Mouse (Mus musculus): ENCODE data around the gene Ccsap. TPM values are rescaled to one million over a fixed set of nuclear protein-coding genes. Genes with fewer than 3 reads are reported as not detected.

Gene Ccsap
- polyA plus RNA-seq, 1 experiment from 2014 or later: 6.7 TPM

DNA sequence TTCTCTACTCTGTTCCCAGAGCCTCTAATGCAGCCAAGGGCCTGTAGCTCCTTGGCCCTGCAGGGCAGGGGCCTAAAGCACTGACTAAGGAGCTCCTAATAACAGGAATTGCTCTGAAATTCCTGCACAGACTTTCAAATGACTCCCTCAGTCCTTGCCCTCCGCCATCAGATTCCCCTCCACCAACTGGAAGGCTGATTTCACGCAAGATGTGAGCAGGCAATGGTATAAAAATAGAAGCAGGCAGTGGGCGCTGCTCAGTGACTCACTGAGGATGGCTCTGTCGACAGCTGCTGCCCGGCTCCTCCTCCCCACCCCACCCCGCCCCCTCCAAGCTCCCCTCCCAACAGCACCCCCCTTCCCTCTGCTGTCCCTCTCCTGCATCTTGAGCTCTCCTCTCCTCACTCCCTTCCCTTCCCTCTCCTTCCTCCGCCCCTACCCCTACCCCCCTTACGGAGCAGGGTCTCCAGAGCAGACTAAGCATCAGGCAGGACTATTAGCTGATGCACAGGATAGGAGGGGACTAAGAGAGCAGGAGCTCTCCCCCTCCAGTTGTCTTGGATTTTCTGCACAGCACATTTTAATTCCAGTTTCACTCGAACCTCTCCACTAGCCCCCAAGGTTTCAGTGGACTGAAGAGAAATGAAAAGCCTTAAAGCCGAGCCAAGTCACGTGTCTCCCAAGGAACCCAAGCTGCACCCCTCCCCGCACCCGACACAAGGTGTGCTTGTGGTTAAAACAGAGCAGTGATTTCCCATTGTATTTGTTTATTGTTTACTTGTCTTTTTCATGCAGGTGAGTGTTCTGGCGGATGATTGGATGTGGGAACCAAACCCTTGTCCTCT lies 24.9 kb upstream of the Ccsap start:
- Histone ChIP-seq H3K9ac (ENCODE audit: low read length) (no peak overlapping the region), H3K36me3 (ENCODE audit: control insufficient read depth, insufficient read depth, low read length) (no peaks in the 10 kb centered on the region), H3K27ac (ENCODE audit: low read depth, low read length) (peak overlapping the region; percentile 73; the same call in 1 of the 2 replicates), H3K4me2 (ENCODE audit: low read length) (peak overlapping the region; percentile 36), H3K27me3 (replicated peaks; ENCODE audit: control insufficient read depth, insufficient read depth, low read length) (peaks cover 3% of the 10 kb centered on the region; the same call in 1 of the 2 replicates), H3K9me3 (replicated peaks; ENCODE audit: control insufficient read depth, low read length) (no peaks in the 10 kb centered on the region), H3K4me3 (ENCODE audit: low read depth, low read length) (no peak overlapping the region), H3K4me1 (ENCODE audit: control insufficient read depth, insufficient read depth, low read length) (peaks cover 7% of the 10 kb centered on the region; the same call in 1 of the 2 replicates)
- DNase-seq (ENCODE audit: low spot score) (peak; percentile 77), ATAC-seq (peak; percentile 91)
- WGBS: 4% methylated on average over 13 of the region's 14 CpGs

DNA sequence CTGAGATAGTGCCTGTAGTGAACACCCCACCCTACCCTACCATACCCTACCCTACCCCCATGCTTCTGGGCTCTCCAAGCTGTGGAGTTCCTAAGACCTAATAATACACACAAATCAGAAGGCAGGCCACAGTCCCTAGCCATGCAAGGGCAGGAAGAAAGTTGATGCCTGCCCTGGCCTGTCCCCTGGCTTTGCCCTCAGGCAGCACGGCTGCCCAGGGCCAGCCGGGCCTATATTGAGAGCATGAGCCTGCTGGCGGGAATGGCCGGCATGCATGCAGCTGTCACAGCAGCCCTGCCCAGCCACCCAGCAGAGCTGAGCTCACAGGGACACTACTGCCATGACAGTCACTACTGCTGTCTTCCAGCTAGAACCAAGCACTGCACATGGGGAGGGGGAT lies 23.1 kb upstream of the Ccsap start:
- Histone ChIP-seq H3K36me3 (ENCODE audit: control insufficient read depth, insufficient read depth, low read length) (no peaks in the 10 kb centered on the region), H3K4me3 (ENCODE audit: low read depth, low read length) (no peak overlapping the region), H3K27ac (ENCODE audit: low read depth, low read length) (no peak overlapping the region), H3K9ac (ENCODE audit: low read length) (no peak overlapping the region), H3K27me3 (replicated peaks; ENCODE audit: control insufficient read depth, insufficient read depth, low read length) (no peaks in the 10 kb centered on the region), H3K4me1 (ENCODE audit: control insufficient read depth, insufficient read depth, low read length) (peaks cover 7% of the 10 kb centered on the region; the same call in 1 of the 2 replicates), H3K4me2 (ENCODE audit: low read length) (no peak overlapping the region), H3K9me3 (replicated peaks; ENCODE audit: control insufficient read depth, low read length) (no peaks in the 10 kb centered on the region)
- WGBS: 81% methylated on average over 4 of the region's 4 CpGs
- ATAC-seq (no peak), DNase-seq (ENCODE audit: low spot score) (no peak)

DNA sequence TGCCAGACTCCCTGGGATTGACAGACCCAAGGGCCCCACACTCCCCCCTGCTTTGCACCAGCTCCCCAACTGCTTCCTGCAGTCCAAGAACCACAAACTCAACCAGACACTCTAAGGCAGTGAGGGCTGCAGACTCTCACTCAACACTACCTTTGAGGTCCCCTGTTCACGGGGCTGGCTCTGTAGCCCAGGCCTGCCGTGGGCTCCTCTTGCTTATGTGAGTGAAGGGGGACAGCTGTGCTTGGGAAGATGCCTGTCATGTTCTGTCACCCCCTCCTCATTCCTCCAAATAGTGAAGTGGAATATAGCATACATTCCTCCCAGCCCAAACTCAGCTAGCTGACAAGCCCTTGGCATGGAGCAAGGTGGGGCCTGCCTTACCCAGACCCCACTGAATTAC lies 22.4 kb upstream of the Ccsap start:
- 79% methylated on average over 2 of the region's 2 CpGs for WGBS
- Histone ChIP-seq H3K4me1 (ENCODE audit: control insufficient read depth, insufficient read depth, low read length) (peaks cover 7% of the 10 kb centered on the region; the same call in 1 of the 2 replicates), H3K9ac (ENCODE audit: low read length) (no peak overlapping the region), H3K4me3 (ENCODE audit: low read depth, low read length) (no peak overlapping the region), H3K4me2 (ENCODE audit: low read length) (no peak overlapping the region), H3K27ac (ENCODE audit: low read depth, low read length) (no peak overlapping the region), H3K36me3 (ENCODE audit: control insufficient read depth, insufficient read depth, low read length) (no peaks in the 10 kb centered on the region), H3K27me3 (replicated peaks; ENCODE audit: control insufficient read depth, insufficient read depth, low read length) (no peaks in the 10 kb centered on the region), H3K9me3 (replicated peaks; ENCODE audit: control insufficient read depth, low read length) (no peaks in the 10 kb centered on the region)
- ATAC-seq (no peak), DNase-seq (ENCODE audit: low spot score) (no peak)

DNA sequence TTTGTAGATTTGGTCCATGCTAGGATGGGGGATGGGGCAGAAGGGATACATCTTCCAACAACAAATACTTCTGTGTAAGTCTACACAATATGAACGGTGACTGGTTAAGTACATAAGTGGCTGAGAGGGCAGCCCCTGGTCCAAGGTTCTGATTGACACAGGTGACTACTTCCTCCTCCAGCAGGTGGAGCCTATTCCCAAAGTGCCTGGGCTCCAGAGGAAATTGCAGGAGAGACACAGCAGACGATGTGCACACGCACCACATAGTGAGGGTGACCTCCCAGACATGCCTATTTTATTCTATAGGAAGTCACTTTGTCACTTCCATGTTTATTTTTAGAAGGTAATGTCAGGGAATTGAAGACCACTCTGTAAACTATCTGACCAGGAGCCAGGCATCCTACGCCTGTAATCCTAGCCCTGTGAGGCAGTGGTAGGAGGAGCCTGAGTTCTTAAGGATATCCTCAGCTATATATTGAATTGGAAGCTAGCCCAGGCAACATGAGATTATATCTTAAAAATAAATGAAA lies 20.9 kb upstream of the Ccsap start:
- no peaks in the 10 kb centered on the region for H3K36me3 ChIP-seq (ENCODE audit: control insufficient read depth, insufficient read depth, low read length)
- ATAC-seq (no peak), DNase-seq (ENCODE audit: low spot score) (no peak)
- no peaks in the 10 kb centered on the region for H3K9me3 ChIP-seq (replicated peaks; ENCODE audit: control insufficient read depth, low read length)
- no peak overlapping the region for H3K4me3 ChIP-seq (ENCODE audit: low read depth, low read length)
- no peak overlapping the region for H3K4me2 ChIP-seq (ENCODE audit: low read length)
- H3K9ac ChIP-seq (ENCODE audit: low read length): no peak overlapping the region
- H3K27me3 ChIP-seq (replicated peaks; ENCODE audit: control insufficient read depth, insufficient read depth, low read length): no peaks in the 10 kb centered on the region
- 57% methylated on average over 4 of the region's 4 CpGs for WGBS
- H3K4me1 ChIP-seq (ENCODE audit: control insufficient read depth, insufficient read depth, low read length): peaks cover 7% of the 10 kb centered on the region; the same call in 1 of the 2 replicates
- H3K27ac ChIP-seq (ENCODE audit: low read depth, low read length): no peak overlapping the region

DNA sequence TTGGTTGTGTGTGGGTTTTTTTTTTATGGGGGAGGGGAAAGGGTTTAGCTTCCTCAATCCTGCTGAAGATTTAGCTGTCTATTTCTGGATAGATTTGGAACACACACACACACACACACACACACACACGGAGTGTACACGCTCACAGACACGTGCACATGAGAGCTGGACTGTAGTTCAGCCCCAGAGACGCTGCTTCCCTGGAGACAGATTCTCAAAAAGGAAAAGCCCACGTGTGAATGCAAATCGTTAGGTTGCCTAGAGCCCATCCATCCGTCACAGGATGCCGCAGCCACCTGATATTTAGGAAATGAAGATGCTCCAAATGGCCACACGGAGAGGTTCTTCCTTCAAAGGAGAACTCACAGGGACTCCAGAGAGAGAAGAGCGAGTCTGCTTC lies 20.3 kb upstream of the Ccsap start:
- ATAC-seq (no peak), DNase-seq (ENCODE audit: low spot score) (no peak)
- Histone ChIP-seq H3K4me2 (ENCODE audit: low read length) (no peak overlapping the region), H3K27ac (ENCODE audit: low read depth, low read length) (no peak overlapping the region), H3K27me3 (replicated peaks; ENCODE audit: control insufficient read depth, insufficient read depth, low read length) (no peaks in the 10 kb centered on the region), H3K9ac (ENCODE audit: low read length) (no peak overlapping the region), H3K36me3 (ENCODE audit: control insufficient read depth, insufficient read depth, low read length) (no peaks in the 10 kb centered on the region), H3K4me1 (ENCODE audit: control insufficient read depth, insufficient read depth, low read length) (peaks cover 7% of the 10 kb centered on the region; the same call in 1 of the 2 replicates), H3K9me3 (replicated peaks; ENCODE audit: control insufficient read depth, low read length) (no peaks in the 10 kb centered on the region), H3K4me3 (ENCODE audit: low read depth, low read length) (no peak overlapping the region)
- 73% methylated on average over 10 of the region's 10 CpGs for WGBS

DNA sequence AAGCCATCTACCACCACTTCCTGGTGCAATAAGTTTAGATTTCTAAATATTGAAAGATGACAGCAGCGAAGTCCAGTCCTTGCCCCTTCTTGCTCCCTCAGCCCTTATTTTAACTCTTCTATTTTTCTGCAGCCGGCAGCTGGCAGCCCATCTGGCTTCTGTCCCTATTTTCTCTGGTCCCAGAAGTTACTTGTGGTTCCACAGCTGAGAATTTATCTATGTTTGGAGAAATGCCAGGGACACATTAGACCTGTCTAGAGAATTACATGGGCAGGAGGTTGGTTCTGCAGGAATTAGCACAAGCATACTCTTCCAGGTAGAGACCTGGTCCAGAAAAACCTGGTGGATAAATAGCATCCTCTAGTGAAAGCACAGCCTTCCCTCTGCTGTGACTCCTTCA lies 17.9 kb upstream of the Ccsap start:
- Histone ChIP-seq H3K27ac (ENCODE audit: low read depth, low read length) (no peak overlapping the region), H3K4me2 (ENCODE audit: low read length) (no peak overlapping the region), H3K4me1 (ENCODE audit: control insufficient read depth, insufficient read depth, low read length) (no peaks in the 10 kb centered on the region), H3K36me3 (ENCODE audit: control insufficient read depth, insufficient read depth, low read length) (no peaks in the 10 kb centered on the region), H3K9ac (ENCODE audit: low read length) (no peak overlapping the region), H3K27me3 (replicated peaks; ENCODE audit: control insufficient read depth, insufficient read depth, low read length) (no peaks in the 10 kb centered on the region), H3K4me3 (ENCODE audit: low read depth, low read length) (no peak overlapping the region), H3K9me3 (replicated peaks; ENCODE audit: control insufficient read depth, low read length) (no peaks in the 10 kb centered on the region)
- ATAC-seq: no peak
- 82% methylated on average over 2 of the region's 2 CpGs for WGBS
- DNase-seq (ENCODE audit: low spot score): no peak

DNA sequence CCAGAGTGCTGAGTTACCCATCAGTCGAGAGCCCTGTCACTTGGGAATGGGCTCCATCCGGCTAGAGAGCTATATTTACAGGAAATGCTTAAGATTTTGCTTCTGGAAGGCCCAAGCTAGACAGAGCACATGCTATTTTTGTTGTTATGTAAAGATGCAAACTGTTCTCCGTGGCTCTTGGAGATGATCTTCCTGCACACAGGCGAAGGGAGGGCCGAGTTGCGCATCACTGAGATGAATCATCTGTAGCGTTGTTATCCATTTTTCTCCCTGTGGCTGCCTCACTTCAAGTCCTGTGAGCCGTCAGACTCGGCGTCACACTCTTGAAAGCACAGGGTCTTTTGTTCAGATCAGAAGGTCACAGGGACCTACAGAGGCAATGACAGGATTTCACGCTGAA lies 14.3 kb upstream of the Ccsap start:
- H3K36me3 ChIP-seq (ENCODE audit: control insufficient read depth, insufficient read depth, low read length): no peaks in the 10 kb centered on the region
- no peaks in the 10 kb centered on the region for H3K9me3 ChIP-seq (replicated peaks; ENCODE audit: control insufficient read depth, low read length)
- no peak for ATAC-seq
- H3K4me2 ChIP-seq (ENCODE audit: low read length): no peak overlapping the region
- H3K9ac ChIP-seq (ENCODE audit: low read length): no peak overlapping the region
- no peak overlapping the region for H3K4me3 ChIP-seq (ENCODE audit: low read depth, low read length)
- H3K27me3 ChIP-seq (replicated peaks; ENCODE audit: control insufficient read depth, insufficient read depth, low read length): no peaks in the 10 kb centered on the region
- no peak for DNase-seq (ENCODE audit: low spot score)
- H3K4me1 ChIP-seq (ENCODE audit: control insufficient read depth, insufficient read depth, low read length): no peaks in the 10 kb centered on the region
- H3K27ac ChIP-seq (ENCODE audit: low read depth, low read length): no peak overlapping the region
- 84% methylated on average over 11 of the region's 11 CpGs for WGBS

DNA sequence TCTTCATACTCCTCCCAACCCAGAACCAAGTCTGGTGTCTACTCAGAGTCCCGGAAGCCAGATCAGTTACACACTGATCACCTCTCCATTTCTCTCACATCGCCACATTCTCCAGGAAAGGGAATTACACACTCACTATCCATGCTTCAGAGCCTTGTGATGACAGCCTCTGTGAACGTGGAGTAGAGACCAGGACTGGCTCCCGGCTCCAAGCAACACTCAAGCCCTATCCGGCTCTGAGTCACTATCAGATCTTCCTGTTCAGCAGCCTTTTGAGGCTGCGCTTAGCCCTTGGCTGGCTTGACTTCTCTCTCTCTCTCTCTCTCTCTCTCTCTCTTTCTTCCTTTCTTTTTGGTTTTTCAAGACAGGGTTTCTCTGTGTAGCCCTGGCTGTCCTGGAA lies 13.4 kb upstream of the Ccsap start:
- H3K27ac ChIP-seq (ENCODE audit: low read depth, low read length): no peak overlapping the region
- no peaks in the 10 kb centered on the region for H3K9me3 ChIP-seq (replicated peaks; ENCODE audit: control insufficient read depth, low read length)
- WGBS: 84% methylated on average over 6 of the region's 6 CpGs

DNA sequence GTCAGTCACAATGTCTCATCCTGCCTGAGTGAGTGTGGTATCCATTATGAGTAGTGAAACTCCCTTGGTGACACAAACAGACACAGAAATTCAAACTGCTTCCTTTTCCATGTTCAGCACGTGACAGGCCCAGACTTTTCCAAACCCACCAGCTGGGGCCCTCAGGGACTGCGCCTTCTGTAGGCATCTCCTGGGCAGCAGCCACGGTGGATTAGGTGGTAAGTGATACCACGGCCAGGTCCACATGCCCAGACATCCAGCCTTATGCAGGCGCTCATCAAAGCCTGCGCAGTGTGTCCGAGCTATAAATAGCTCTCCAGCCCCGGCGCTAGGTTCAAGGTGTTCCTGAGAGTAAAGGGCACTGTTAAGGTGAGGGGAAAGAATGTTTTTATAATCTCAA lies 12.0 kb upstream of the Ccsap start:
- Histone ChIP-seq H3K4me3 (ENCODE audit: low read depth, low read length) (no peak overlapping the region), H3K27ac (ENCODE audit: low read depth, low read length) (no peak overlapping the region), H3K9ac (ENCODE audit: low read length) (no peak overlapping the region), H3K36me3 (ENCODE audit: control insufficient read depth, insufficient read depth, low read length) (no peaks in the 10 kb centered on the region), H3K27me3 (replicated peaks; ENCODE audit: control insufficient read depth, insufficient read depth, low read length) (no peaks in the 10 kb centered on the region), H3K9me3 (replicated peaks; ENCODE audit: control insufficient read depth, low read length) (no peaks in the 10 kb centered on the region), H3K4me1 (ENCODE audit: control insufficient read depth, insufficient read depth, low read length) (no peaks in the 10 kb centered on the region), H3K4me2 (ENCODE audit: low read length) (no peak overlapping the region)
- ATAC-seq (no peak), DNase-seq (ENCODE audit: low spot score) (no peak)
- WGBS: 81% methylated on average over 9 of the region's 9 CpGs

More for the DNA sequence above, 13.4 kb upstream of the Ccsap start:
- Histone ChIP-seq H3K9ac (ENCODE audit: low read length) (no peak overlapping the region), H3K4me3 (ENCODE audit: low read depth, low read length) (no peak overlapping the region), H3K4me2 (ENCODE audit: low read length) (no peak overlapping the region), H3K36me3 (ENCODE audit: control insufficient read depth, insufficient read depth, low read length) (no peaks in the 10 kb centered on the region), H3K4me1 (ENCODE audit: control insufficient read depth, insufficient read depth, low read length) (no peaks in the 10 kb centered on the region), H3K27me3 (replicated peaks; ENCODE audit: control insufficient read depth, insufficient read depth, low read length) (no peaks in the 10 kb centered on the region)
- DNase-seq (ENCODE audit: low spot score) (no peak), ATAC-seq (no peak)

Data from forebrain, embryonic 14.5 days (tissue).